Mouse (Mus musculus) liver, adult 2 months (tissue): ENCODE data around the gene Mon1b. TPM values are rescaled to one million over a fixed set of nuclear protein-coding genes. Genes with fewer than 3 reads are reported as not detected.

Experiments used
- DNase-seq: peaks from one replicate; pipeline ENCODE4 v3.0.0-alpha.2; 2011; ENCODE audit warnings: low read depth, low spot score; ENCODE audit errors: extremely low read depth
- H3K27ac ChIP-seq: fragments of 200-500 bp; replicated peaks from 2 replicates; pipeline ENCODE4 v1.5.1; 2012; ENCODE audit warnings: low read depth, mild to moderate bottlenecking, control low read depth, inconsistent platforms, low read length; ENCODE audit not compliant: insufficient read depth
- H3K27me3 ChIP-seq: fragments of 200-500 bp; 2 replicates; pipeline ENCODE4 v1.6.1; 2012; ENCODE audit warnings: mild to moderate bottlenecking, moderate library complexity, low read length, inconsistent platforms; ENCODE audit not compliant: control insufficient read depth, insufficient read depth
- H3K36me3 ChIP-seq: fragments of 200-500 bp; 2 replicates; pipeline ENCODE4 v1.6.1; 2012; ENCODE audit warnings: low read length, inconsistent platforms; ENCODE audit not compliant: control insufficient read depth, insufficient read depth
- H3K4me1 ChIP-seq: fragments of 200-500 bp; 2 replicates; pipeline ENCODE4 v1.6.1; 2011; ENCODE audit warnings: low read length; ENCODE audit not compliant: control insufficient read depth, insufficient read depth
- H3K4me3 ChIP-seq: fragments of 200-500 bp; 2 replicates; pipeline ENCODE4 v1.5.1; 2011; ENCODE audit warnings: low read depth, mild to moderate bottlenecking, control low read depth, low read length, moderate library complexity; ENCODE audit not compliant: insufficient read depth
- H3K79me2 ChIP-seq: fragments of 200-500 bp; 2 replicates; pipeline ENCODE4 v1.6.1; 2012; ENCODE audit warnings: inconsistent platforms, mild to moderate bottlenecking, low read length, moderate library complexity; ENCODE audit not compliant: control insufficient read depth, insufficient read depth
- H3K9ac ChIP-seq: fragments of 200-500 bp; 2 replicates; pipeline ENCODE4 v1.6.1; 2012; ENCODE audit warnings: low read depth, mild to moderate bottlenecking, control low read depth, inconsistent platforms, low read length
- CTCF ChIP-seq: fragments of 200-500 bp; IDR thresholded peaks from 2 replicates; pipeline ENCODE4 v1.5.1; 2011; ENCODE audit warnings: low read depth, low read length, control low read depth
- POLR2A ChIP-seq: fragments of 200-500 bp; IDR thresholded peaks from 2 replicates; pipeline ENCODE4 v1.6.1; 2011; ENCODE audit warnings: low read length, control low read depth; ENCODE audit not compliant: insufficient read depth; ENCODE audit errors: extremely low read depth
- WGBS: fragments of 180-500 bp; shearing (Covaris S2); methylation state at CpG from one replicate; pipeline ENCODE4 v1.1.7; 2018; 5-methylcytosine and 5-hydroxymethylcytosine counted together
- polyA plus RNA-seq: library from polyadenylated mRNA; depleted of rRNA; stranded (reverse); fragments of >200 nt; gene quantifications from 2 replicates; pipeline ENCODE4 v1.2.3, GENCODE M21; 2012
- total RNA-seq: library from RNA; depleted of rRNA; stranded (reverse); fragments of >200 nt; gene quantifications from 2 replicates; pipeline ENCODE4 v1.2.3, GENCODE M21; 2014

The Mon1b gene
- total and polyA plus RNA-seq, 2 experiments = 3.6 to 4.2 TPM

DNA sequence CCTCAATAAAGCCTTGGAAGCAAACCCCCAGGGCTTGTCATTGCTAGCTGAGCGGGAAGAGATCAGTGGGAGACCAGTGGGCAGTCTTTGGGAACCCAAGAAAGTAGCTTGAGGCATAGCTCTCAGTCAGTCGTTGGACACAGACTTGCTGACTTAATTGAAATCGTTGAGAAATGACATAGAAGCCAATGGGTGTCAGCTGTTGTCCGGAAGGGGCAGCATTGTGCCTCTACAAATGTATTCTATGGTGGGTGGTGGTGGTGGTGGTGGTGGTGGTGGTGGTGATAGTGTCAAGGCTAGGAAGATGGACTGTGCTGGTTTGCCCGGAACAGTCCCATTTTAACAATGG is 867 bp downstream of the Mon1b start:
- peak overlapping the region; percentile 87 for H3K9ac ChIP-seq
- H3K36me3 ChIP-seq = peaks cover 1% of the 10 kb centered on the region; the same call in 1 of the 2 replicates
- no peaks in the 10 kb centered on the region for H3K27me3 ChIP-seq
- no peak for DNase-seq
- peaks cover 8% of the 10 kb centered on the region for H3K4me1 ChIP-seq
- H3K27ac ChIP-seq = no peak overlapping the region
- WGBS = 33% methylated on average over 5 of the region's 5 CpGs
- no peaks in the 10 kb centered on the region for H3K79me2 ChIP-seq
- TF ChIP-seq CTCF = no peak
- H3K4me3 ChIP-seq = peak overlapping the region; percentile 73

GRCm38 (mm10) chr8:113640357-113640756 is 5.0 kb downstream of the Mon1b start:
- no peak for DNase-seq
- no peak overlapping the region for H3K27ac ChIP-seq
- H3K79me2 ChIP-seq = no peaks in the 10 kb centered on the region
- peaks cover 5% of the 10 kb centered on the region; the same call in 1 of the 2 replicates for H3K36me3 ChIP-seq
- no peaks in the 10 kb centered on the region for H3K27me3 ChIP-seq
- TF ChIP-seq CTCF (no peak), POLR2A (no peak)
- 74% methylated on average over 8 of the region's 8 CpGs for WGBS
- H3K9ac ChIP-seq = no peak overlapping the region
- H3K4me3 ChIP-seq = no peak overlapping the region
- peaks cover 5% of the 10 kb centered on the region for H3K4me1 ChIP-seq

DNA sequence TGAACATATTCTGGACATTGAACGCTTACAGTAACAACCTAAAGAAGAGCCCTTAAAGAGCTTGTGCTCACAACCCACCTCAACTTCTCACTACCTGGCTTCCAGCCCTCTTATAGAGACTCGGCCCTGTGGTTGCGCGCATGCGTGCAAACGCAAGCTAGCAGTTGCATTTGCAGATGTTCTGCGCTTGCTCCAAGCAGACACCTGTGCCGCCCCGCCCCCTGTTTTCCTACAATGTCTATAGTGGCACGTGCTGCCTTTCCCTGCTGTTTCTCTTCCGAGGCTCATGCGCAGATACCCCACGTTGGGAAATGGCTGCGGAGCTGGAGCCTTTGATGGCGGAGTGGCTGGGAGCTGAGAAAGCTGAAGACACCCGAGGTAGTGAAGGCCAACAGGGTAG is 7.5 kb downstream of the Mon1b start, which contains the start of gene Syce1l:
Gene Syce1l, plus strand, starts transcription at position 288 of the 400 bp plus-strand sequence.
- no peak for DNase-seq
- Histone ChIP-seq H3K36me3 (peaks cover 5% of the 10 kb centered on the region; the same call in 1 of the 2 replicates), H3K27me3 (no peaks in the 10 kb centered on the region), H3K27ac (no peak within 1 kb of the TSS), H3K9ac (no peak within 1 kb of the TSS), H3K4me1 (no peaks in the 10 kb centered on the region), H3K4me3 (no peak within 1 kb of the TSS), H3K79me2 (no peaks in the 10 kb centered on the region)
- no peak for TF ChIP-seq POLR2A
- no peak for TF ChIP-seq CTCF
- WGBS = 93% methylated on average over 16 of the region's 16 CpGs

GRCm38 (mm10) chr8:113643479-113644210 is 8.3 kb downstream of the Mon1b start:
- DNase-seq = peak; percentile 9
- Histone ChIP-seq H3K4me1 (no peaks in the 10 kb centered on the region), H3K4me3 (no peak overlapping the region), H3K27me3 (no peaks in the 10 kb centered on the region), H3K79me2 (no peaks in the 10 kb centered on the region), H3K9ac (no peak overlapping the region), H3K27ac (no peak overlapping the region), H3K36me3 (peaks cover 5% of the 10 kb centered on the region; the same call in 1 of the 2 replicates)
- 76% methylated on average over 8 of the region's 8 CpGs for WGBS
- no peak for TF ChIP-seq CTCF
- no peak for TF ChIP-seq POLR2A

DNA sequence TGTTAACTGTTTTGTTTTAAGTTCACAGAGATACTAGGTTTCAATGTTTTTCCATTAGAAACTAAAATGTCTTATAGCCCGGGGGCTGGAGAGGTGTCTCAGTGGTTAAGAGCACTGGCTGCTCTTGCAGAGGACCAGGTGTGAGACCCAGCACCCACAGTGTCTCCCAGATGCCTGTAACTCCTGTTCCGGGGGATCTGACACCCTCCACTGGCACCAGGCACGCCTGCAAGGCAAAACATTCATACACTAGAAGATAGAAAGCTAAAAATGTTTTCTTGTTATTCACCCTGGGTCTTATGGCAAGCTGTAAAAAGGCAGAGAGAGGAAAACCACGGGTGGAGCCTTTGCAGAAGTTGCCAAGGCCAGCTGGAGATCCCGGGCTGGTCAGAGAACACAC is 9.8 kb downstream of the Mon1b start:
- no peaks in the 10 kb centered on the region for H3K27me3 ChIP-seq
- H3K4me1 ChIP-seq = no peaks in the 10 kb centered on the region
- H3K79me2 ChIP-seq = no peaks in the 10 kb centered on the region
- 67% methylated on average over 5 of the region's 5 CpGs for WGBS
- no peak overlapping the region for H3K9ac ChIP-seq
- H3K36me3 ChIP-seq = peaks cover 5% of the 10 kb centered on the region; the same call in 1 of the 2 replicates
- DNase-seq = no peak
- no peak overlapping the region for H3K4me3 ChIP-seq
- no peak for TF ChIP-seq POLR2A
- no peak overlapping the region for H3K27ac ChIP-seq

GRCm38 (mm10) chr8:113652450-113652849 is 17.1 kb downstream of the Mon1b start:
- WGBS = 72% methylated on average over 12 of the region's 12 CpGs
- no peak overlapping the region for H3K27ac ChIP-seq
- no peak for DNase-seq
- TF ChIP-seq POLR2A = no peak
- TF ChIP-seq CTCF = no peak
- H3K27me3 ChIP-seq = no peaks in the 10 kb centered on the region
- H3K36me3 ChIP-seq = no peaks in the 10 kb centered on the region
- no peak overlapping the region for H3K4me3 ChIP-seq
- no peak overlapping the region for H3K9ac ChIP-seq
- H3K79me2 ChIP-seq = no peaks in the 10 kb centered on the region
- H3K4me1 ChIP-seq = no peaks in the 10 kb centered on the region
